In genomic region chr17:55320959-55321358, GRCm38 (mm10) we compare ENCODE assay signal across 14 mouse cellular contexts.
"Had no signal": no experiment of that assay in that cellular context is flagged by ENCODE, and none has a peak within 500 bp of the region (broad histone marks: within the 10 kb centered on the region; RNA-seq: fewer than 3 reads in every experiment).

No protein-coding gene starts in this region.

- DNase-seq: lung, adult 18-20 months; lung, embryonic 14.5 days; lung, postnatal 10 days; lung, postnatal 4 days; right cerebral cortex, postnatal 14 days; thymus, adult 2 months; thymus, postnatal 25 days; thymus, postnatal 4 days had no signal

- H3K36me3 ChIP-seq: midbrain, embryonic 13.5 days; midbrain, embryonic 15.5 days; neural tube, embryonic 12.5 days; stomach, embryonic 15.5 days had no signal

- H3K4me1 ChIP-seq: midbrain, embryonic 13.5 days; midbrain, embryonic 15.5 days; neural tube, embryonic 12.5 days; stomach, embryonic 15.5 days had no signal

- ATAC-seq: midbrain, embryonic 13.5 days; midbrain, embryonic 15.5 days had no signal

- H3K4me3 ChIP-seq: midbrain, embryonic 13.5 days; midbrain, embryonic 15.5 days; neural tube, embryonic 12.5 days; stomach, embryonic 15.5 days had no signal

- H3K9ac ChIP-seq: lung, embryonic 14.5 days; midbrain, embryonic 13.5 days; midbrain, embryonic 15.5 days; neural tube, embryonic 12.5 days; stomach, embryonic 15.5 days had no signal

- H3K9me3 ChIP-seq: midbrain, embryonic 13.5 days; midbrain, embryonic 15.5 days; neural tube, embryonic 12.5 days; stomach, embryonic 15.5 days had no signal

- H3K27me3 ChIP-seq: midbrain, embryonic 13.5 days; midbrain, embryonic 15.5 days; neural tube, embryonic 12.5 days; stomach, embryonic 15.5 days had no signal

- H3K27ac ChIP-seq: midbrain, embryonic 13.5 days; midbrain, embryonic 15.5 days; neural tube, embryonic 12.5 days; stomach, embryonic 15.5 days; stomach, postnatal 0 days had no signal

- H3K4me2 ChIP-seq: lung, embryonic 14.5 days; midbrain, embryonic 11.5 days; midbrain, embryonic 13.5 days; midbrain, embryonic 15.5 days; neural tube, embryonic 12.5 days; stomach, embryonic 15.5 days had no signal
